Mouse (Mus musculus): ENCODE results near the gene Tmem258.

Tmem258 gene

DNA sequence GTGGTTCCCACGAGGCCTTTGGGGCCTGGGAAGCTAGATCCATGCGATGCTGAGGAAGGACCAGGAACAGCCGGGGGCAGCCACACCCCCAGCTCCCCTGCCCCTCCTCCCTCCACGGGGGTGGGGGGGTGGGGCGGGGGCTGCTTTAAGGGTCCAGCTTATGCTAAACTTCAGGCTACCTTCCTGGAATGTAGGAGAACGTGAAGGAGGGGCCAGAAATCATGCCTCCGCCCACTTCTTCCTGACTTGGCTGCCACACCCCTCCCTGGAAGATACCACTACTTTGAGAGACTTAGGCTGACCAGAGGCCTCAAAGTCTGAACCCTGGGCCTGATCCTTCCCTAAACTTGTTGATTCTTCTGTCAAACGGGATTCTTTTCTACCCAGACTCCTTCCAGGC is 18.8 kb downstream of the Tmem258 start:
- no peak for DNase-seq (ENCODE audit: low spot score in 2 of 2)

DNA sequence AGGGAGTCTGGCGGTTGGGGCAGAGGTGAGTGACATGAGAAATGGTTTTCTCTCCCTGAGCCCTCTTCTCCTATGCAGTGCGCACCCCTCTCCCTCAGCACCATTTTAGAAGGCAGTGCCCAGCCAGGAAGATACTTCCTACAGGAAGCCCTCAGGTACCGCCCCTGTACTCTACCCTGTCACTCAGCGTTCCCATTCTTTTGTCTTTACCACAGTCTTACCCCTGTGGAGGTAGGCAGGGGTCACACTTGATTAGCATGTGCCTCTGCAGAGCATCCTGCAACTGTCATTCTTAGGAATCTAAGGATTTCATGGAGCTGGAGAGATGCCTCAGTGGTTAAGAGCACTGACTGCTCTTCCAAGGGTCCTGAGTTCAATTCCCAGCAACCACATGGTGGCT is 19.7 kb downstream of the Tmem258 start:
- no peak for DNase-seq (ENCODE audit: low spot score in 2 of 2)

DNA sequence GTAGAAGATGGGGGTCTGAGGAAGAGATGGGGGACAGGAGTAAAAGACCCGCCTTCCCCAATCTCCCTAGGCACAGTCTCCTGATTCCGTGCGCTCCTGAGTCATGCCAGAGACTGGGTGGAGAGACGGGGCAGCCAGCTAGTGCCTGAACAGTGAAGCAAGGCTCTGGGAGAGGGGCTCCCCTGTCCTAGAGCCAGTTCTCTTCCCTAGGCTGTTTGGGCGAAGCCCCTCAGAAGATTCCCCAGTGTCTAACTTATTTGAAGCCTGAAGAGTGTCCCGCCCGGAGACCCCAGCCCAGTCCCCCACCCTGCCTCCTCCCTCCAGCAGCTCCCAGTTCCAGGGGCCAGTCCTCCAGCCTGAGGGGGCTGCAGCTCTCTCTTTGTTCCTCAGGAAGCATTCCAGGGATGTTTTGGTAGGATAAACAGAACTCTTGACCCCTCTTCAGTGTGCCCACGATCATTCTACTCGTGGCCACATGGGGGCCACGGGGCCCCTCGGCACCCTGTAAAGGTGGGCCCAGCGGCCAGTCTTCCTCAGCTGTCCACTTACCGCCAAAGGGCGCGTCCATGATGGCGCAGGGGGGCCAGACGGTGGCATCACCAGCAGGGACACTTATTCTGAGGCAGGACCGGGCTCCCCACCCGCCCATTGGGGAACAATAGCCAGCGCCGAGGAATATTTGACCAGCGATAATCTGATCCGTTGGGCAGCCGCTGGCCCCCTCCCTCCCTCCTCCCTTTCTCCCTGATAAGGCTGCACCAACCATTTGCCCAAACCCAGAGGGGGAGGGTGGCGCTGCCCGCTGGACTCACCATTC is 21.0 kb downstream of the Tmem258 start:
- no peak for DNase-seq (ENCODE audit: low spot score in 2 of 2)

DNA sequence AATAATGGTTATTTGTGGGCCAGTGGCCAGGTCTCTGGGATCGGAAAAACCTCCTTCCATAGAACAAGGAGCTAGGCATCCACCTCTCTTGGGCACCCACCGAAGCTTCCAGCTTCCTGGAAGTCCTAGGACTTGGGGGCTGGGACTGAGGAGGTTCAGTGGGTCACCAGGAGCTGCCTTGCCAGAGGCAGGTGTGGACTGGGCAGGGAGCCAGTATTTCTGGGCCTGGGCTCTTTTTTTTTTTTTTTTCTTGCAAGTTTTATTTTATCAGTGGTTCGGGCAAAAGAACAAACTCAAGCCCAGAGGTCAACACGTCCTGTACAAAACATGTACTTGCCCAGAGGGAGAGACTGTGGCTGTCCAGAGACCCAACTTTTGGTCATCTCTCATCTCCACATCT is 22.0 kb downstream of the Tmem258 start:
- DNase-seq (ENCODE audit: low spot score in 2 of 2): no peak

DNA sequence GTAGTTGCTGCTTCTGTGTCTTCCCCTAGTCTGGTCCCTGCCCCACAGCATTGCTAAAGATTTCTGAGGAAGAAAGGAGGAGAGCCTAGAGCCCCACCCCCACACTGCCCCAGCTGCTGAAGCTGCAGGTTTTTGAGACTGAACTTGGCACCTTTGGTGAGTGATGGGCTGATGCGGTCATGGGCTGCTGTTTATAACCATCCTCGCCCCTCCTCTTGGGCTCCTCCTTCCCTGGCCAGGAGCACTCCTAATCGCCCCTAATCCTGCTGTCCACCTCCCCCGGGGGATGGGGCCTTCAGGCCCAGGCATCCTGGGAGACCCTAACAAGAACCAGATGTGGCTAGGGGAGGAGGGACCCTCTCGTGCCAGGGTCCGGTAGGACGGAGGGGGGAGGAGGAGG is 27.2 kb downstream of the Tmem258 start:
- DNase-seq (ENCODE audit: low spot score in 2 of 2): no peak

DNA sequence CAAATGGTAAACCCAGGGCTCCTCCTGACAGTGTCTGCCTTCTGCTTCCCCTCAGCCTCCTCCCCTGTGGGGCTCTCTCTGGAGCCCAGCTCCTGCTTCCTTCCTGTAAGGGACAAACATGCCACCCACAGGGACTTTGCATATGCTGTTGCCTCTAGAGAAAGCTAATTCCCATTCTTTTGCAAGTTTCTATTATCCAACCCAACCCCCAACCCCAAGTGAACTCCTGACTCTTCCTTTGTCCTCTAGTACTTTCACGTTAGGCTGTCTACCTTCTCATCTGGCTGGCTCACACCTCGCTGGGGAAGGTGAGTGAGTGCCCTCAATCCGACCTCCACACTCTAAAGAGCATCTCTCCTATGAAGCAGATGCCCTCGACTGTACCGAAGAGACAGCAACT is 28.1 kb downstream of the Tmem258 start:
- no peak for DNase-seq (ENCODE audit: low spot score in 2 of 2)

DNA sequence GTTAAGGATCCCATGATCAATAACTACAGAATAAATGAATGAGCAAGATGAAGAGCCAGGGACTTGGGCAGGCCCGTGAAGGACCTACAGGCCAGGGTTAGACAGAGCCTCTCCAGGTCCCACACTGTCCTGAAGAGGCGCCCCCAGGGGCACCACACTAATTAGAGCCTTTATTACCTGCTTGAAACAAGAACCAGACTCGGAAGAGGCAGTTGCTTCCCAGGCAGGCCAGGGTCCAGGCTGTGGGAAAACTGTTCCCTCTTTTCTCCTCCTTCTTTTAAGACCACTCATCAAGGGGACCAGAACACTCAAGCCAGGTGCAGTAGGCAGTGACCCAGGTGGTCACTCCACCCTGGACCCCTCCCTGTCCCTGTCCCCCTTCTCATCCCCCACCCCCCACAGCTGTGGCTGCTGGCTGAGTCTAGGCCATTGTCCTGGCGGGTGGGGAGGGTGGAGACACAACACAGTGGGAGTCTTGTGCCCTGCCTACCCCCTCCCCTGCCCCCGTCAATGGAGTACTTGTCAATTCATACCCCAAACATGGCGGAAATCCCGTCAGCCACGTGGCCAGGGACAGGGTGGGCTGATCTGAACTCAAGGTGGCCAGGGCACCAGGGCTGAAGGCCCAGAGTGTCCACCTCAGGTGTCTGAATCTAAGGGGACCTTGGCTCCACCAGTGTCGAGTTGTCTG is 28.7 kb downstream of the Tmem258 start:
- DNase-seq (ENCODE audit: low spot score in 2 of 2): no peak

DNA sequence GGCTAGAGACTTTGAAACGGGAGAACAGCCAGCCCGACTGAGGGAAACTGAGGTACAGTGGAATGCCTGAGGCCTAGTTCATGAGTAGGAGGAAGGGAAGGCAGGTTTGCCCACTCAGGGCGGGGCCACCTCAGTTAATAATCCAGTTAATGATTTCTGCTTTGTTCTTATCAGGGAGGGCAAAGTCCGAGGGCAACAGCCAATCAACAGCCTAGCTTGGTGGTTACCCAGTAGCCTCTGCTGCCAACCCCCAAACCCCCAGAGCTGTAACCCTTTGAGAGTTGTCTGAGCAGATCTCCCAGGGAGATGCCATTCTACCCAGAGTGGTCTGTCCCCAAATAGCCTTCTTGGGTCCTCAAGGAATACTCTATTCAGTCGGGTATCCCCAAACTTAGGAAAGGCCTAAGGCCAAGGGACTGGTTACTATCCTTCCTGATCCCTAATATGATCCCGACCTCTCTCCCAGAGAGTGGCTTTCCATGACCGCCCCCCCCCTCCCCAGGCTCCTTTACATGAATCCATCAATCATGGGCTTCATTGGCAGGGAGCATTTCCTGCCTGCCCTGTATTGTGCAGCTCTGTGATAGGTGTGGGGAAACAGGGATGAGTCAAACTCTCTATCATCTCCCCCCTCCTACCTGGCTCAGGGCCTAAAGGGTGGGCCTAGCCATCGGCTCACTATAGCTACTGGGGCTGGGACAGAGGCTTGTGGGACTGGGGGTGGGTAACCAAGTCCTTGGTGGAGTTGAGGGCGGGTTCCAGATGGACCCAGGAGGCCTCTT is 32.2 kb downstream of the Tmem258 start:
- no peak for DNase-seq (ENCODE audit: low spot score in 2 of 2)

DNA sequence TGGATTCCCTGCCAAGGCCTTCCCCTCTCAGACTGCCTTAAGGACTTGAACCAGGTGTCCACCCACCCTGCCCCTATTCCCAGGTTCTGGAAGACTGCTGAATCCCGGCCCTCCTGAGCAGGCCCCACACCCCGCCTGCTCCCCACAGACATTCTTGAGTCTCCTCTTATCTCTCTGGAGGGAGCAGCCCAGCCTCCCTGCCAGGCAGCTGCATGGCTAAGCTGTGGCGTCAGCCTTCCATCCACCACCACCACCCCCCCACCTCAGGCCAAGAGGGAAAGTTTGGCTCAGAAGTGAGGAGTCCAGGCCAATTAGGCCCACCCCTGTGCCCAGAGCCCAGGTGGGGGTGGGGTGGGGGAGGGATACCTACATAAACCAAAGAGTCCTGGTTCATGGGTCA is 34.7 kb downstream of the Tmem258 start:
- peak in 1 of 2 experiments; percentile 32 for DNase-seq (ENCODE audit: low spot score in 2 of 2)

DNA sequence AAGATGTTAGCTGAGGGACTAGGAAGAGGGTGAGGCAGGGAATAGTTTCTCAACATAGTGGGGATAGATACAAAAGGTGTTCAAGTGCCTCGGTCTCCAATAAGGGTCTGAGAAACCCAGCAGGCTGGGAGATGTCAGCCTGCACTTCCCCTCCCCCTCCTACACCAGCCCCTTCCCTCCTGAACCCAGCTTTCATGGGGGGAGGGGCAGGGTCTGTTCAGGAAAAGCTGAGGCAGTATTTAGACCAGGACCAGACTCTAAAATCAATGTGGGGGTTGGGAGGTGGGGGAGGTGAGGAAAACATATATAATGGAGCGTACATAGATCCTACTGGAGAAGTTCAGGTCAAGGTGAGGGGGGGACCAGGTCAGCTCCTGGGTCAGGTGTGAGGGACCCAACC is 35.6 kb downstream of the Tmem258 start:
- no peak for DNase-seq (ENCODE audit: low spot score in 2 of 2)

DNA sequence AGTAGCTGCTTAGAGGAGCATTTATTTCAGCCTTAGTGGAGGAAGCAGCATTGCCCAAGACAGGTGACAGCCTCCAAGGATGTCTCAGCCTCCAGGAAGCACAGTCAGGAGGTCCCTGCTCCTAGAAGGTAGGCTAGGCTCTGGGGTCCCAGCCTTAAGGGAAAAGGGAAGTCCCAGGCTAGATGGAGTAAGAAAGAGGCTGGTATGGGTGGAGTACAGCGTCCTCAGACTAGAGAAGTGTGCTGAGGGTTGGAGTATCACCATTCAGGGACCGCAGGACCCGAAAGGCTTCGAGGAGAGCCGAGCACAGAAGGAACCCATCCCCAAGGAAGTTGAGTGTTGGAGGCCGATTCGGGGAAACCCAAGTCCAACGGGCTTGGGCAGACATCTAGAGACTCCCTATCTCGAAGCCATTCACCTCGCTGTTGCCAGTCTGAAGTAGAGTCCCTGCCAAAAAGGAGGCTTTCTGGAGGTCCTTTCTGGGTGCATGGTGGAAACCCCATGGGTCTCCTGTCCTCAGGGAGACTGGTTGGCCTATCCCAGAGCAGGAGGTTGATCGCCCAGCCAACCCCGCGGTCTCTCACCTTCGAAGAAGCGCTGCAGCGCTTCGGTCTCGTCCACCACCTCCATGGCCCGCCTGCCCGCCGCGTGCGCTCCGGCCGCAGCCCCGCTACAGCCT is 36.3 kb downstream of the Tmem258 start:
- no peak for DNase-seq (ENCODE audit: low spot score in 2 of 2)

DNA sequence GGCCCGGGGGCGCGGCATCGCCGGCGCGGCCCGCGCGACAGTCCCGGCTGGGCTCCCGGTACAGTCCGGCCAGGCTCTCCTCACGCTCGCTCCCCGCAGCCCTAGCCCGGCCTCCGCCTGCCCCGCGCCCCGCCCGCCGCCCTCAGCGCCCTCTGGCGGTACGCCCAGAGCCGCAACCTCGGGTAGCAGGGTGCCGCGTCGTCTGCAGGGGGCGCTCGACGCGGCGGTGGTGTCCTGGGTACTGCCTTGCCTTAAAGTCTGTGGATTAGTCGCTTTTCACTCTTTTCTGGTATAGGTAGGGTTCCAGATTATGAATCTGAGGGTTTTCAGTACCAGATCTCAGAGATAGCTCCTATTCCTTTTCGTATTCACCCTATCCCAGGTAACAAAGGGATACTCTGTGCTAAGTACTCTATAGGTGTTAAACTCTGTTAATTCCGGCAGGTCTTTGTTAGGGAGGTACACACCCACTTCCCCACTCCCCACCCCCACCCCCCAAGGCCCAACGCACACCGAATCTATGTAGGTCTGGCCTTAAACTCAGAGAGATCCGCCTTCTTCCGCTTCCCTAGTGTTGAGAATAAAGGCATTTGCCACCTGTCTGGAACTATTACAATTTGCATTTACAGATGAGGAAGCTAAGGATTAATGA is 37.0 kb downstream of the Tmem258 start, which contains the start of gene Myrf:
Myrf (minus strand) TSS at position 95 of the 652 bp plus-strand sequence.
- DNase-seq (ENCODE audit: low spot score in 2 of 2): peak; percentile 73 to 76

DNA sequence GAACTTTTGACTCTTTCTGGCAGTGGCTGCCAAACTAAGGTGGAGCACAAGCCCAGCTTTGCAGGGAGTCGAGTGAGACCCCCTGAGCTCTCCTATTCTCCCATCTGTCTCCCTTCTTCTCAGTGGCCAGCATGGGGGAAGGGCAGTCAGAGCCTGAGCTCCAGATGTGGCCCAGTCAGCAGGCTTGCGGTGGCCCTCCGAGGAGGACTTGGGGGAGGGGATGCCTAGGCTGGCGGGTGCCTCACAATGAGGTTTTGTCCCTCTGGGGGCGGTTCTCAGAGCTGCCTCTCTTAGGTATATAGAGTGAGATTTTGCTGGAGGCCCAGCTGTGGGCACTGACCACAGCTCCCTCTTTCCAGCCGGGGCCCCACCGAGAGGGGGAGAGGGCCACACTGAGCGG is 39.1 kb downstream of the Tmem258 start:
- no peak for DNase-seq (ENCODE audit: low spot score in 2 of 2)

DNA sequence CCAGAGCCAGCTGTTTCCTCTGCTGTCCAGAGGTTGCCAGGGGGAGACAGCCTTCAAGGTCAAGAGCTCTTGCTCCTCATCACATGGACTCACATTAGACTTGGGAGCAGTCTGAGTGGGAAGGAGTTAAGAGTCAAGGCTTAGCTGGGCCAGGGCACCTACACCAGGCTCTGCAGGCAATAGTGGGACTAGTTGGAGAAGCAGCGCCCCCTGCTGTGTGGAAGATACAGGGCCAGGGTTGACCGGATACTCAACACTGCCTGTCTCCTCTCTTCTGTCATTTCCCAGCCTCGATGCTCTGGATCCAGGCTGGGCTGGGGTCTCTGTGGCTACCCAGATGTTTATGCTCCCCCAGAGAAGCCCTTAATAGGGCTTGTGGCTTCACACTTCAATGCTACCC is 40.4 kb downstream of the Tmem258 start:
- no peak for DNase-seq (ENCODE audit: low spot score in 2 of 2)

DNA sequence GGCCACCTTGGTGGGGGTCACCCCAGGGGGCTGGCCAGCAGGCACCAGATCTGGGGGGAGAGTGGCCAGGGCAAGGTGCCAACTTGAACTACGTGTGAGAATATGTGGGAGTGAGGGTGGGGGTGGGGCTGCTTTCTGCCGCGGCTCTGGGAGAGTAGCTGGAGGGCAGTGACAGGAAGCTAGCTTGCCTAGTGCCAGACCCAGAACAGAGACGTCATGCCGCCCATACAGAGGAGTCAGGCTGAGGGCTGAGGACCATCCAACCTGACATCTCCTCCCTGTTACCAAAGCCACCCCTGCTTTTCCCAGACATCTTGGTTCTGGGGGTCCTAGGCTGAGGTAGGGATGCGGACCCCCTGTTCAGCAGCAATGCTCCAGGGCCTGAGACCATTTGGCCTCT is 43.4 kb downstream of the Tmem258 start:
- no peak for DNase-seq (ENCODE audit: low spot score in 2 of 2)

DNA sequence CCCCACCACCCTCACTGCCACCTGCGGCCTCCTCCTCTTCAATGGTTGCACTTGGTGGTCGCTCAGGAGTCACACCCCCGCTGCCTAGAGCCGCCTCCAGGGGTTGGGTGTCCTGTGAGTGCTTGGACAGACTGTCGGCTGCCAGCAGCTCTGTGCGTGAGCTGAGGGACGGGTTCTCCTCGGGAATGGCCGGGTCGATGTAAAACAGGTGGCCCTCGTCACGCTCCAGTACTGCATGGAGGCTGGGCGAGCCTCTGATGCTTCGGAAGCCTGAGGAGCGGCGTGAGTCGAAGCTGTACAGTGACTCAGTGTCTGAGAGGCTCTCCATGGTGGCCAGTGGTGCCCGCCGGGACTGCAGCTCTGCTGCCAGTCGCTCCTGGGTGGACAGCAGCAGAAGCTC is 44.3 kb downstream of the Tmem258 start:
- DNase-seq (ENCODE audit: low spot score in 2 of 2): no peak
